Mouse (Mus musculus): ENCODE data around the gene Tpx2. TPM values are rescaled to one million over a fixed set of nuclear protein-coding genes. Genes with fewer than 3 reads are reported as not detected.

Tpx2 gene
- polyA plus RNA-seq, 1 experiment from 2014 or later = 141 TPM

DNA sequence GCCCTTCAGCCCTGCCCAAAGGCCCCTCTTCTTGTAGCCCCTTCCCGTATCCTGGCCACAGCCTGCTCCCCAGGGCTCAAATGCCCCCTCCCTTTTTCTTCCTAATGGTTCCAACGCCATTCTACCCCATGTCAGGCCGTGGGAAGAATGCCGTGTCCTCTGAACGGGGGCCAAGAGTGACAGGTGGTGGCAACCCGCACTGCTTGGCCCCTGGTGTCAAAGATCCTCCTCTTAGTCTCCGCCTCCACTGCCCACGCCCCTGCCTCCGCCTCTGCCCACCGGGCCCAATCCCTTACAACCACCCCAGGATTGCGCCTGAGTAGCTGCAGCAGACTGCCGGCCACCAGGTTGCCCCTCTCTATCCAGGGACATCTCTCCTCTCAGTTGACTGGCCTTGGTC is 63.3 kb downstream of the Tpx2 start, which contains the start of gene Mylk2:
Gene Mylk2 (plus strand): TSS at position 322 of the 400 bp plus-strand sequence.
- Histone ChIP-seq H3K9ac (ENCODE audit: low read length) (no peak within 1 kb of the TSS), H3K4me1 (ENCODE audit: control insufficient read depth, insufficient read depth, low read length) (peaks cover 7% of the 10 kb centered on the region; the same call in 1 of the 2 replicates), H3K9me3 (ENCODE audit: control insufficient read depth, low read length) (no peaks in the 10 kb centered on the region), H3K4me2 (ENCODE audit: low read depth) (no peak within 1 kb of the TSS), H3K27me3 (ENCODE audit: control insufficient read depth, insufficient read depth, low read length) (peaks cover 17% of the 10 kb centered on the region), H3K36me3 (ENCODE audit: control insufficient read depth, insufficient read depth, low read length) (no peaks in the 10 kb centered on the region), H3K27ac (ENCODE audit: low read depth, low read length) (no peak within 1 kb of the TSS), H3K4me3 (ENCODE audit: low read depth, low read length) (no peak within 1 kb of the TSS)
- ATAC-seq (ENCODE audit: insufficient read depth, low FRiP score, low TSS enrichment) (no peak), DNase-seq (ENCODE audit: low spot score) (no peak)
- 16% methylated on average over 12 of the region's 12 CpGs for WGBS

DNA sequence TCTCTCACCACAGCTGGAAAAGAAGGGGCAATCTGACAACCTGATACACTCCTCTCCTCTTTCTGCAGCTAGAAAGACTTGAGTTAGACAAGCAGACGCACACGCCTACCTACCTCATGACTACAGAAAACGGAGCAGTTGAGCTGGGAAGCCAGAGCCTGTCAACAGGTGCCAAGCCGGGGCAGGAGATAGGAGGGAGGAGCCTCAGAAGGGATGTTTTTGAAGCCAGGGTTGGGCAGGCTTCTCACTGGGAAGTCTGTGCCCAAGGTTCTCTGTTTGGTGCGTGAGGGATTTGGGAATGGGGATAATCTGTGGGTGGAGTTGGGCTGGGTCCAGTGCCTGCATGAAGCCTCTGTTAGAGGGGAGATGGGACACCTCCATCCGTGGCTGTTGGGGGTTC is 63.7 kb downstream of the Tpx2 start:
- DNase-seq (ENCODE audit: low spot score) = no peak
- no peaks in the 10 kb centered on the region for H3K36me3 ChIP-seq (ENCODE audit: control insufficient read depth, insufficient read depth, low read length)
- no peak overlapping the region for H3K4me2 ChIP-seq (ENCODE audit: low read depth)

DNA sequence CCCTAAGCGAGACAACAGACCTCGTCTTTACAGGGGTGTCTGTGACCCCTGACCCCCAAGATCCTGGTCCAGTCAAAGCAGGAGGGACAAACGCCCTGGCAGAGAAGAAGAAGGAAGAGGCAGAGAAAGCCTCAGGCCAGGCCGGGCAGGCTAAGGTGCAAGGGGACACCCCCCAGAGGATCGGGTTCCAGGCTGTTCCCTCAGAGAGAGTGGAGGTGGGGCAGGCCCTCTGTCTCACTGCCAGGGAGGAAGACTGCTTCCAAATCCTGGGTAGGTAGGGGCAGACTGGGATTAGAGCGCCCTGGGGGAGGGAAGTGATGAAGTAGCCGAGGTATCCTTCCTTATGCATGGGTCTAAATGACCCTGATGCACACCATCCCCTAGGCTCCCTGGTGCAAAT is 65.7 kb downstream of the Tpx2 start:
- ATAC-seq (ENCODE audit: insufficient read depth, low FRiP score, low TSS enrichment) (no peak), DNase-seq (ENCODE audit: low spot score) (no peak)
- H3K27ac ChIP-seq (ENCODE audit: low read depth, low read length) = no peak overlapping the region
- H3K4me2 ChIP-seq (ENCODE audit: low read depth) = no peak overlapping the region
- peaks cover 7% of the 10 kb centered on the region; the same call in 1 of the 2 replicates for H3K4me1 ChIP-seq (ENCODE audit: control insufficient read depth, insufficient read depth, low read length)
- WGBS = 33% methylated on average over 7 of the region's 7 CpGs
- no peak overlapping the region for H3K9ac ChIP-seq (ENCODE audit: low read length)
- H3K36me3 ChIP-seq (ENCODE audit: control insufficient read depth, insufficient read depth, low read length) = no peaks in the 10 kb centered on the region
- H3K27me3 ChIP-seq (ENCODE audit: control insufficient read depth, insufficient read depth, low read length) = peaks cover 17% of the 10 kb centered on the region
- no peak overlapping the region for H3K4me3 ChIP-seq (ENCODE audit: low read depth, low read length)
- no peaks in the 10 kb centered on the region for H3K9me3 ChIP-seq (ENCODE audit: control insufficient read depth, low read length)

More for the DNA sequence above, 63.7 kb downstream of the Tpx2 start:
- Histone ChIP-seq H3K9ac (ENCODE audit: low read length) (no peak overlapping the region), H3K4me3 (ENCODE audit: low read depth, low read length) (no peak overlapping the region), H3K27ac (ENCODE audit: low read depth, low read length) (no peak overlapping the region), H3K4me1 (ENCODE audit: control insufficient read depth, insufficient read depth, low read length) (peaks cover 7% of the 10 kb centered on the region; the same call in 1 of the 2 replicates), H3K9me3 (ENCODE audit: control insufficient read depth, low read length) (no peaks in the 10 kb centered on the region), H3K27me3 (ENCODE audit: control insufficient read depth, insufficient read depth, low read length) (peaks cover 17% of the 10 kb centered on the region)
- 31% methylated on average over 6 of the region's 6 CpGs for WGBS
- ATAC-seq (ENCODE audit: insufficient read depth, low FRiP score, low TSS enrichment) = no peak

DNA sequence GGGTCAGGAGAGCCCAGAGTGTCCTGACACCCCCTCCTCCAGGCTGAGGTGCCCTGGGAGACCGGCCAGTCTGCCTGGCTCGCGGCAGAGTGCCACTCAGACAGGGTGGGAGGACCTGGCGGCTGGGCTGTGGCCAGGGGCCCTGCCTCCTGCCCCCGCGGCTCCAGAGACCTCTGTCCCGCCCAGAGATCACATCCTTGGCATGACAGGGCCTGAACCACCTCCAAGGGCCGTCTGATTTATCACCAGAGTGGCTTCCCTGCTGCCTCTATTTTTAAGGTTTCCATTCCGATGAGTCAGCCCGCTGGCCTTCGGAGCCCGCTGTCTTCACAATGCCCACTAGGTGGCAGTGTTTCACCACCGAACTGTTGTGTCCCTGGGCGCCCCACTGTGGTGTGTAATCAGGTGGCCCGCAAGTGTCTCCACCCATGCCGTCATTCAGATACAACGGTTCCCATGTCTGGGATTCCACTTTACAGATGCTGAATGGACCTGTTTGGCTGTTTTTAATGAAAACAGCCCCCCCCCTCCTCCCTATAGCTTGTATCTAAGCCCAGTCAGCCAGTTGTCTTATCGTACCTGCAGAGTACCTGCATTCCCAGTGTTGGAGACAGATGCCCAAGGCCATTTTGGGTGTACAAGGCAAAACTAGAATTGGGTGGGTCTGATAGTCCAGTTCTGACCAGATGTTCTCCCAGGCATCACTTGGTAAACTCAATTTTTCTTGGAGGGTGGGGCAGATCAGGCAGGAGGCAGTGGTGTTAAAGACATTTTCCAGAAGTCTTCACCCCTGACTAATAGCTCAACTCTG is 66.8 kb downstream of the Tpx2 start:
- Histone ChIP-seq H3K4me3 (ENCODE audit: low read depth, low read length) (peak overlapping the region; percentile 2; the same call in 1 of the 2 replicates), H3K27ac (ENCODE audit: low read depth, low read length) (no peak overlapping the region)
- peak; percentile 71 for ATAC-seq (ENCODE audit: insufficient read depth, low FRiP score, low TSS enrichment)

DNA sequence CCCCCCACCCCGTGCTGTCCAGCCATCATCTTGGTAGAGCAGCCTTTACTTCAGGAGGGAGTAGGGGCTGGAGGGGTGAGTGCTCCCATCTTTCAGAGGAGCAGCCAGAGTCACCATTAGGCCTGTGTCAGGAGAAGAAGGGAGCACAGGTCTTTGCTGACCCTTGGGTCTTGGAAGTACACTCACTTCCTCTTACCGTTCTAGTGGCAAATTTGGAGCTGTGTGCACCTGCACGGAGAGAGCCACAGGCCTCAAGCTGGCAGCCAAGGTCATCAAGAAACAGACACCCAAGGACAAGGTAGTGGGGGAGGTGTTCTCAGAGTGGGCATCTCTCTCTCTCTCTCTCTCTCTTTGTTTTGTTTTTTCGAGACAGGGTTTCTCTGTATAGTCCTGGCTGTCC is 67.7 kb downstream of the Tpx2 start:
- H3K36me3 ChIP-seq (ENCODE audit: control insufficient read depth, insufficient read depth, low read length) = no peaks in the 10 kb centered on the region
- no peak overlapping the region for H3K4me3 ChIP-seq (ENCODE audit: low read depth, low read length)
- peaks cover 17% of the 10 kb centered on the region for H3K27me3 ChIP-seq (ENCODE audit: control insufficient read depth, insufficient read depth, low read length)
- ATAC-seq (ENCODE audit: insufficient read depth, low FRiP score, low TSS enrichment) = no peak
- peaks cover 7% of the 10 kb centered on the region; the same call in 1 of the 2 replicates for H3K4me1 ChIP-seq (ENCODE audit: control insufficient read depth, insufficient read depth, low read length)
- no peaks in the 10 kb centered on the region for H3K9me3 ChIP-seq (ENCODE audit: control insufficient read depth, low read length)
- H3K9ac ChIP-seq (ENCODE audit: low read length) = no peak overlapping the region
- DNase-seq (ENCODE audit: low spot score) = no peak
- WGBS = 83% methylated on average over 4 of the region's 4 CpGs
- no peak overlapping the region for H3K27ac ChIP-seq (ENCODE audit: low read depth, low read length)
- H3K4me2 ChIP-seq (ENCODE audit: low read depth) = no peak overlapping the region

More for the DNA sequence above, 66.8 kb downstream of the Tpx2 start:
- DNase-seq (ENCODE audit: low spot score) = peak; percentile 88
- Histone ChIP-seq H3K4me1 (ENCODE audit: control insufficient read depth, insufficient read depth, low read length) (peaks cover 7% of the 10 kb centered on the region; the same call in 1 of the 2 replicates), H3K27me3 (ENCODE audit: control insufficient read depth, insufficient read depth, low read length) (peaks cover 17% of the 10 kb centered on the region), H3K36me3 (ENCODE audit: control insufficient read depth, insufficient read depth, low read length) (no peaks in the 10 kb centered on the region), H3K9ac (ENCODE audit: low read length) (peak overlapping the region; percentile 26; the same call in 1 of the 2 replicates), H3K9me3 (ENCODE audit: control insufficient read depth, low read length) (no peaks in the 10 kb centered on the region), H3K4me2 (ENCODE audit: low read depth) (peak overlapping the region; percentile 26)
- WGBS = 4% methylated on average over 15 of the region's 18 CpGs

DNA sequence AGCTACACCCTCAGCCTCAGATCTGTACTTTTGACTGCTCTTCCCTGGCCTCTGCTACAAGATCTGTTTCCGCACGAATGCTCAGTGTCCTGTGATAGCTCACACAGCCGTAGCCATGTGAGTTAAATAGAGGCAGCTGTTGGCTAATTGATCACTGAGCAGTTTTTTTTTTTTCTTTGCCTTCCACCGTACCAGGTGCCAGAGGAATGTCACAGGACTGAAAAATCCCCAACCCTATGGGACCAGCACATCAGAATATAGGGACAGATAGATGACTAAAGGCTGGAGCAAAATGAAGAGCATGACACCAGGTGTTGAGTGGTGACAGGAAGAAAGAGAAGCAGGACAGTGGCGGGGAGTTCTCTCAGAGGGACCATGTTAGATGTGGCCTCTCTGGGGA is 68.3 kb downstream of the Tpx2 start:
- WGBS = 61% methylated on average over 5 of the region's 5 CpGs
- DNase-seq (ENCODE audit: low spot score) (no peak), ATAC-seq (ENCODE audit: insufficient read depth, low FRiP score, low TSS enrichment) (no peak)
- Histone ChIP-seq H3K9ac (ENCODE audit: low read length) (no peak overlapping the region), H3K4me3 (ENCODE audit: low read depth, low read length) (no peak overlapping the region), H3K27me3 (ENCODE audit: control insufficient read depth, insufficient read depth, low read length) (peaks cover 16% of the 10 kb centered on the region), H3K9me3 (ENCODE audit: control insufficient read depth, low read length) (no peaks in the 10 kb centered on the region), H3K36me3 (ENCODE audit: control insufficient read depth, insufficient read depth, low read length) (no peaks in the 10 kb centered on the region), H3K4me1 (ENCODE audit: control insufficient read depth, insufficient read depth, low read length) (peaks cover 5% of the 10 kb centered on the region; the same call in 1 of the 2 replicates), H3K27ac (ENCODE audit: low read depth, low read length) (no peak overlapping the region), H3K4me2 (ENCODE audit: low read depth) (no peak overlapping the region)

DNA sequence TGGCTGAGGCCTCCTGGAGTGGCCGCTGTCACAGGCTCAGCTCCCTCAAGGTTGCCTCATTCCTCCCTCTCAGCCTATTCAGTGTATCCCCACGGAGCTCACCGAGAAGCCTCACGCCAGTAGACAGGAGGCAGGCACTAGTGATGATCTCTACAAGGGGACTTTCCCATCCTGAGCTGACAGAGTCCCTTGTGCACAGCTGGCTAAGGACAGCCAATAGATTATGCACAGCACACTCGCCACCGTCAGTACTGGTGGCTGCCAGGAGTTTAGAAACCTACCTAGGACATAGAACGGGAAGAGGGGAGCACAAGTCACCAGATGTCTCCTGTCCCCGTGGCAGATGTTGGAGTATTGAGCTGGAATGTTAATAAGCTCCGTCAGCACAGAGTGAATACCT is 69.9 kb downstream of the Tpx2 start:
- H3K9me3 ChIP-seq (ENCODE audit: control insufficient read depth, low read length) = no peaks in the 10 kb centered on the region
- H3K36me3 ChIP-seq (ENCODE audit: control insufficient read depth, insufficient read depth, low read length) = no peaks in the 10 kb centered on the region
- peaks cover 7% of the 10 kb centered on the region; the same call in 1 of the 2 replicates for H3K27me3 ChIP-seq (ENCODE audit: control insufficient read depth, insufficient read depth, low read length)
- WGBS = 62% methylated on average over 9 of the region's 9 CpGs
- no peak overlapping the region for H3K4me2 ChIP-seq (ENCODE audit: low read depth)
- no peak overlapping the region for H3K4me3 ChIP-seq (ENCODE audit: low read depth, low read length)
- H3K4me1 ChIP-seq (ENCODE audit: control insufficient read depth, insufficient read depth, low read length) = peaks cover 4% of the 10 kb centered on the region; the same call in 1 of the 2 replicates
- no peak overlapping the region for H3K9ac ChIP-seq (ENCODE audit: low read length)
- no peak overlapping the region for H3K27ac ChIP-seq (ENCODE audit: low read depth, low read length)
- ATAC-seq (ENCODE audit: insufficient read depth, low FRiP score, low TSS enrichment) (no peak), DNase-seq (ENCODE audit: low spot score) (no peak)

DNA sequence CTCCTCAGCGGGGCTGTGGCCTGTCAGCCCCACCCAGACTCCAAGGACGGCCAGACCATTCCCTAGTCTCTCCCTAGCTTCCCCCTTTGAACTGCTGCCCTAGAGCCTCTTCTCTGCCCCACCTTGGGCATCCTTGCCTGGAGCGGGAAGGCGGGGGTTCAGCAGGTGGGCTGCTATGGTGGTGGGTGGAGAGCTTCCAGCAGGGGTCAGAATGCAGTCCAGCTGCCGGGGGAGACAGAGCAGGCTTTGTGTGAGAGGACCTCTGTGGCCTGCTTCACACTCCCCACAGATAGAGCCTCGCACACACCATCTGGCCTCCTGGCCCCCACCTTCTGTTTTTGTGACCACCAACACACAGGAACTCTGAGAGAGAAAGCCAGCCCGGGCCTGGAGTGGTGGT is 74.6 kb downstream of the Tpx2 start:
- 35% methylated on average over 6 of the region's 7 CpGs for WGBS
- ATAC-seq (ENCODE audit: insufficient read depth, low FRiP score, low TSS enrichment) (no peak), DNase-seq (ENCODE audit: low spot score) (no peak)
- Histone ChIP-seq H3K36me3 (ENCODE audit: control insufficient read depth, insufficient read depth, low read length) (no peaks in the 10 kb centered on the region), H3K4me1 (ENCODE audit: control insufficient read depth, insufficient read depth, low read length) (no peaks in the 10 kb centered on the region), H3K27ac (ENCODE audit: low read depth, low read length) (no peak overlapping the region), H3K4me2 (ENCODE audit: low read depth) (no peak overlapping the region), H3K9ac (ENCODE audit: low read length) (no peak overlapping the region), H3K4me3 (ENCODE audit: low read depth, low read length) (no peak overlapping the region), H3K9me3 (ENCODE audit: control insufficient read depth, low read length) (no peaks in the 10 kb centered on the region), H3K27me3 (ENCODE audit: control insufficient read depth, insufficient read depth, low read length) (no peaks in the 10 kb centered on the region)

DNA sequence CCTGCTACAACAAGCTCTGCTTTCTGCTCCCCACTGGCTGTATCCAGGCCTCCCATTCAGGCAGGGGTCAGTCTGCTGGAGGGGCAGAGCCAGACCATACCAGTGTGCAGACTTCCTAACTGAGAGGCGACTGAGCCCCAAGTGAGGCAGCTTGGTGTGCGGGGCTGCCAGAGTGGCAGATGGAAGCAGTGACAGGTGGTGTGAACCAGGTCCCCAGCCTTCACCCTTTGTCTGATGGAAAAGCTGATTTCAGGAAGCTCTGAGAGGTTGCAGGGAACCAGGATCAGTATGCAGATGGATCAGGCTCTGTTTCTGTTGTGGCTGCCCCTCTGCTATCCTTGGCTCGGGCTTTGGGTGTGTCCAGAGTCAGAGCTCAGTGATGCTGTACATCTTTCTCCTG is 75.9 kb downstream of the Tpx2 start:
- DNase-seq (ENCODE audit: low spot score) (no peak), ATAC-seq (ENCODE audit: insufficient read depth, low FRiP score, low TSS enrichment) (no peak)
- Histone ChIP-seq H3K4me3 (ENCODE audit: low read depth, low read length) (no peak overlapping the region), H3K4me1 (ENCODE audit: control insufficient read depth, insufficient read depth, low read length) (no peaks in the 10 kb centered on the region), H3K9me3 (ENCODE audit: control insufficient read depth, low read length) (no peaks in the 10 kb centered on the region), H3K4me2 (ENCODE audit: low read depth) (no peak overlapping the region), H3K9ac (ENCODE audit: low read length) (no peak overlapping the region), H3K36me3 (ENCODE audit: control insufficient read depth, insufficient read depth, low read length) (no peaks in the 10 kb centered on the region), H3K27me3 (ENCODE audit: control insufficient read depth, insufficient read depth, low read length) (no peaks in the 10 kb centered on the region), H3K27ac (ENCODE audit: low read depth, low read length) (no peak overlapping the region)
- WGBS = 64% methylated on average over 3 of the region's 3 CpGs

Measured in neural tube, embryonic 11.5 days (tissue).